Mouse (Mus musculus) forebrain, postnatal 0 days (tissue): Measurements from ENCODE around the gene Ampd3. TPM values are rescaled to one million over a fixed set of nuclear protein-coding genes. Genes with fewer than 3 reads are reported as not detected.

Source experiments
- ATAC-seq: fragments of 200-750 bp; cut with Nextera tagmentation; 2 replicates; pipeline ENCODE4 v1.8.0; 2017; ENCODE audit warnings: mild to moderate bottlenecking, moderate library complexity
- DNase-seq: peaks from one replicate; pipeline ENCODE4 v3.0.0-alpha.2; 2015
- H3K27ac ChIP-seq: fragments of 300-500 bp; sonication (generic); 2 replicates; pipeline ENCODE4 v1.5.1; 2014; ENCODE audit warnings: low read depth, mild to moderate bottlenecking, antibody characterized with exemption, low read length, moderate library complexity, mixed read lengths
- H3K27me3 ChIP-seq: fragments of 300-500 bp; sonication (generic); 2 replicates; pipeline ENCODE4 v1.6.1; 2014; ENCODE audit warnings: mild to moderate bottlenecking, low read length, mixed read lengths; ENCODE audit not compliant: insufficient read depth
- H3K36me3 ChIP-seq: fragments of 300-500 bp; sonication (generic); 2 replicates; pipeline ENCODE4 v1.6.1; 2014; ENCODE audit warnings: mild to moderate bottlenecking, moderate library complexity; ENCODE audit not compliant: insufficient read depth
- H3K4me1 ChIP-seq: fragments of 300-500 bp; sonication (generic); 2 replicates; pipeline ENCODE4 v1.6.1; 2014; ENCODE audit warnings: antibody characterized with exemption; ENCODE audit not compliant: insufficient read depth
- H3K4me2 ChIP-seq: fragments of 300-500 bp; sonication (generic); 2 replicates; pipeline ENCODE4 v1.6.1; 2014; ENCODE audit warnings: low read depth, mild to moderate bottlenecking, moderate library complexity
- H3K4me3 ChIP-seq: fragments of 300-500 bp; sonication (generic); 2 replicates; pipeline ENCODE4 v1.5.1; 2014; ENCODE audit warnings: low read depth, low read length, mixed read lengths
- H3K9ac ChIP-seq: fragments of 300-500 bp; sonication (generic); 2 replicates; pipeline ENCODE4 v1.6.1; 2014; ENCODE audit warnings: mild to moderate bottlenecking
- H3K9me3 ChIP-seq: fragments of 300-500 bp; sonication (generic); 2 replicates; pipeline ENCODE4 v1.6.1; 2016; ENCODE audit warnings: low read length
- CTCF ChIP-seq: sonication (generic); IDR thresholded peaks from 2 replicates; pipeline ENCODE4 v1.5.1; 2016; ENCODE audit warnings: antibody characterized with exemption, control low read depth, low read depth
- WGBS: fragments of 180-500 bp; shearing (Covaris S2); extraction: QIAGEN DNeasy Blood & Tissue Kit; methylation state at CpG from one replicate; pipeline ENCODE4 v1.1.7; 2014; 5-methylcytosine and 5-hydroxymethylcytosine counted together
- polyA plus RNA-seq: library from polyadenylated mRNA; unstranded; fragments of >200 nt; fragmentation: Nextera tagmentation; extraction: Ambion mirVana; gene quantifications from 2 replicates; pipeline ENCODE4 v1.2.1, GENCODE M21; 2015
- total RNA-seq: library from RNA; depleted of rRNA; stranded (reverse); fragments of >200 nt; gene quantifications from 2 replicates; pipeline ENCODE4 v1.2.3, GENCODE M21; 2014

Gene Ampd3
- total and polyA plus RNA-seq, 2 experiments from 2014 or later = 8.6 to 11.0 TPM

GRCm38 (mm10) chr7:110834018-110834417 is 66.0 kb downstream of the Ampd3 start:
- H3K4me2 ChIP-seq = no peak overlapping the region
- no peak overlapping the region for H3K9ac ChIP-seq
- H3K9me3 ChIP-seq = no peaks in the 10 kb centered on the region
- DNase-seq = no peak
- H3K4me3 ChIP-seq = no peak overlapping the region
- H3K27me3 ChIP-seq = no peaks in the 10 kb centered on the region
- H3K36me3 ChIP-seq = peaks cover 30% of the 10 kb centered on the region
- 90% methylated on average over 1 of the region's 1 CpGs for WGBS
- H3K4me1 ChIP-seq = no peaks in the 10 kb centered on the region
- ATAC-seq = no peak
- TF ChIP-seq CTCF = no peak
- no peak overlapping the region for H3K27ac ChIP-seq

GRCm38 (mm10) chr7:110834522-110834921 is 66.5 kb downstream of the Ampd3 start:
- H3K36me3 ChIP-seq = peaks cover 26% of the 10 kb centered on the region
- no peak overlapping the region for H3K27ac ChIP-seq
- no peak for TF ChIP-seq CTCF
- no peak overlapping the region for H3K9ac ChIP-seq
- WGBS = 61% methylated on average over 3 of the region's 3 CpGs
- H3K4me1 ChIP-seq = no peaks in the 10 kb centered on the region
- no peak overlapping the region for H3K4me2 ChIP-seq
- no peak for ATAC-seq
- H3K4me3 ChIP-seq = no peak overlapping the region
- no peaks in the 10 kb centered on the region for H3K9me3 ChIP-seq
- no peak for DNase-seq
- H3K27me3 ChIP-seq = no peaks in the 10 kb centered on the region

GRCm38 (mm10) chr7:110840332-110840731 is 72.3 kb downstream of the Ampd3 start:
- H3K36me3 ChIP-seq = peaks cover 7% of the 10 kb centered on the region; the same call in 1 of the 2 replicates
- WGBS = 84% methylated on average over 4 of the region's 4 CpGs
- H3K27ac ChIP-seq = no peak overlapping the region
- no peak for TF ChIP-seq CTCF
- H3K4me1 ChIP-seq = no peaks in the 10 kb centered on the region
- DNase-seq (no peak), ATAC-seq (no peak)
- H3K27me3 ChIP-seq = no peaks in the 10 kb centered on the region
- H3K9ac ChIP-seq = no peak overlapping the region
- no peak overlapping the region for H3K4me3 ChIP-seq
- H3K9me3 ChIP-seq = no peaks in the 10 kb centered on the region
- no peak overlapping the region for H3K4me2 ChIP-seq

- no peaks in the 10 kb centered on the region for H3K9me3 ChIP-seq
- peak within 1 kb of the TSS; percentile 87 for H3K9ac ChIP-seq
- peak within 1 kb of the TSS; percentile 90 for H3K27ac ChIP-seq
- H3K36me3 ChIP-seq = no peaks in the 10 kb centered on the region
- WGBS = under 1% methylated on average over 42 of the region's 42 CpGs
- ATAC-seq = peak; percentile 96
- H3K4me1 ChIP-seq = no peaks in the 10 kb centered on the region
- H3K4me3 ChIP-seq = peak within 1 kb of the TSS; percentile 83
- peak within 1 kb of the TSS; percentile 80 for H3K4me2 ChIP-seq
- no peaks in the 10 kb centered on the region for H3K27me3 ChIP-seq
- peak; percentile 96 for DNase-seq
- TF ChIP-seq CTCF = peak; percentile 81
These were observed 76.2 kb downstream of the Ampd3 start, which contains the start of gene Rnf141 for GRCm38 (mm10) chr7:110843916-110844874. Rnf141 (minus strand) TSS chr7:110844457.

GRCm38 (mm10) chr7:110847321-110847720 is 79.3 kb downstream of the Ampd3 start:
- Histone ChIP-seq H3K4me2 (no peak overlapping the region), H3K9me3 (no peaks in the 10 kb centered on the region), H3K4me3 (no peak overlapping the region), H3K9ac (no peak overlapping the region), H3K27ac (no peak overlapping the region), H3K4me1 (no peaks in the 10 kb centered on the region), H3K36me3 (no peaks in the 10 kb centered on the region), H3K27me3 (no peaks in the 10 kb centered on the region)
- DNase-seq (no peak), ATAC-seq (no peak)
- 86% methylated on average over 2 of the region's 2 CpGs for WGBS
- no peak for TF ChIP-seq CTCF

- Histone ChIP-seq H3K9ac (no peak overlapping the region), H3K36me3 (no peaks in the 10 kb centered on the region), H3K27ac (no peak overlapping the region), H3K4me2 (no peak overlapping the region), H3K27me3 (no peaks in the 10 kb centered on the region), H3K4me3 (no peak overlapping the region), H3K4me1 (no peaks in the 10 kb centered on the region), H3K9me3 (no peaks in the 10 kb centered on the region)
- ATAC-seq (no peak), DNase-seq (no peak)
- 81% methylated on average over 1 of the region's 1 CpGs for WGBS
- no peak for TF ChIP-seq CTCF
These were observed 80.4 kb downstream of the Ampd3 start for GRCm38 (mm10) chr7:110848371-110848770.

- no peak for DNase-seq
- Histone ChIP-seq H3K4me3 (no peak overlapping the region), H3K4me2 (no peak overlapping the region), H3K9me3 (no peaks in the 10 kb centered on the region), H3K9ac (no peak overlapping the region), H3K4me1 (peaks cover 13% of the 10 kb centered on the region; the same call in 1 of the 2 replicates), H3K27ac (no peak overlapping the region), H3K36me3 (no peaks in the 10 kb centered on the region), H3K27me3 (no peaks in the 10 kb centered on the region)
- TF ChIP-seq CTCF = no peak
- no peak for ATAC-seq
- 77% methylated on average over 7 of the region's 7 CpGs for WGBS
These were observed 83.7 kb downstream of the Ampd3 start for GRCm38 (mm10) chr7:110851541-110852203.
